Mouse (Mus musculus) lung, adult 2 months (tissue): ENCODE results near the gene Sipa1l2.

Experiments
- CTCF ChIP-seq: fragments of 200-500 bp; IDR thresholded peaks from 2 replicates; pipeline ENCODE4 v1.5.1; 2011; ENCODE audit warnings: mild to moderate bottlenecking, low read length, control low read depth; ENCODE audit not compliant: insufficient read depth
- POLR2A ChIP-seq: fragments of 200-500 bp; IDR thresholded peaks from 2 replicates; pipeline ENCODE4 v1.6.1; 2011; ENCODE audit warnings: low read depth, mild to moderate bottlenecking, control low read depth, low read length, borderline replicate concordance; ENCODE audit errors: extremely low read depth

GRCm38 (mm10) chr8:125484530-125485196, 84.9 kb downstream of the Sipa1l2 start:
- TF ChIP-seq POLR2A (no peak), CTCF (no peak)
